Mouse (Mus musculus): ENCODE results near the gene Tmcc3.

The Tmcc3 gene

GRCm38 (mm10) chr10:94311511-94312006, at the start of gene Tmcc3:
Gene Tmcc3 (plus strand): TSS chr10:94311949.
- DNase-seq (ENCODE audit: low spot score in 2 of 2): peak in 1 of 2 experiments; percentile 32

GRCm38 (mm10) chr10:94262646-94263045, 49.1 kb upstream of the Tmcc3 start:
- DNase-seq (ENCODE audit: low spot score in 2 of 2): no peak

- DNase-seq (ENCODE audit: low spot score in 2 of 2): no peak
These were observed 48.5 kb upstream of the Tmcc3 start for GRCm38 (mm10) chr10:94263211-94263610.

- DNase-seq (ENCODE audit: low spot score in 2 of 2): no peak
These were observed 45.9 kb upstream of the Tmcc3 start for GRCm38 (mm10) chr10:94265656-94266542.

GRCm38 (mm10) chr10:94275321-94275720, 36.4 kb upstream of the Tmcc3 start:
- DNase-seq (ENCODE audit: low spot score in 2 of 2): peak; percentile 14 to 54

GRCm38 (mm10) chr10:94276511-94276910, 35.2 kb upstream of the Tmcc3 start:
- no peak for DNase-seq (ENCODE audit: low spot score in 2 of 2)

- DNase-seq (ENCODE audit: low spot score in 2 of 2): no peak
These were observed 29.6 kb upstream of the Tmcc3 start for GRCm38 (mm10) chr10:94282179-94282578.

- DNase-seq (ENCODE audit: low spot score in 2 of 2): no peak
These were observed 29.0 kb upstream of the Tmcc3 start for GRCm38 (mm10) chr10:94282797-94283196.

- DNase-seq (ENCODE audit: low spot score in 2 of 2): no peak
These were observed 17.3 kb upstream of the Tmcc3 start for GRCm38 (mm10) chr10:94294437-94294836.

GRCm38 (mm10) chr10:94294933-94295750, 16.6 kb upstream of the Tmcc3 start:
- DNase-seq (ENCODE audit: low spot score in 2 of 2): no peak

GRCm38 (mm10) chr10:94295923-94296605, 15.7 kb upstream of the Tmcc3 start:
- no peak for DNase-seq (ENCODE audit: low spot score in 2 of 2)

GRCm38 (mm10) chr10:94298471-94298870, 13.3 kb upstream of the Tmcc3 start, which contains the start of gene Gm4792:
Gene Gm4792 (minus strand): TSS chr10:94298703.
- no peak for DNase-seq (ENCODE audit: low spot score in 2 of 2)

GRCm38 (mm10) chr10:94299301-94299700, 12.4 kb upstream of the Tmcc3 start:
- DNase-seq (ENCODE audit: low spot score in 2 of 2): no peak

GRCm38 (mm10) chr10:94304064-94304657, 7.6 kb upstream of the Tmcc3 start:
- DNase-seq (ENCODE audit: low spot score in 2 of 2): no peak

- DNase-seq (ENCODE audit: low spot score in 2 of 2): no peak
These were observed 6.2 kb upstream of the Tmcc3 start for GRCm38 (mm10) chr10:94305526-94305925.

GRCm38 (mm10) chr10:94310499-94311267, 1.1 kb upstream of the Tmcc3 start:
- DNase-seq (ENCODE audit: low spot score in 2 of 2): no peak

GRCm38 (mm10) chr10:94312007-94312715, 412 bp downstream of the Tmcc3 start:
- DNase-seq (ENCODE audit: low spot score in 2 of 2): peak in 1 of 2 experiments; percentile 44

- DNase-seq (ENCODE audit: low spot score in 2 of 2): peak in 1 of 2 experiments; percentile 20
These were observed 1.4 kb downstream of the Tmcc3 start for GRCm38 (mm10) chr10:94313146-94313545.

- no peak for DNase-seq (ENCODE audit: low spot score in 2 of 2)
These were observed 6.8 kb downstream of the Tmcc3 start for GRCm38 (mm10) chr10:94318574-94318973.

GRCm38 (mm10) chr10:94329962-94330361, 18.2 kb downstream of the Tmcc3 start:
- no peak for DNase-seq (ENCODE audit: low spot score in 2 of 2)
